Mouse (Mus musculus) embryonic stem cell, embryonic (primary cell): ENCODE measurements at regions not wholly inside any gene's neighbourhood (a gene's known extent, or its start where the extent isn't known, plus 50 kb on each side); places are given as distances from the start of the nearest gene placed in this dataset.

ENCODE experiments used
- CTCF ChIA-PET, 4 experiments: fragments of 300-600 bp in 2 of 4; fragments of 350-600 bp in 2 of 4; sonication (Branson Sonifier 250); formaldehyde crosslinking; loops; one replicate each; lab custom pipeline; 2022; ENCODE audit warnings: inconsistent platforms in 2 of 4; lab: Charles Lee
- POLR2A ChIA-PET, 4 experiments: fragments of 300-600 bp in 2 of 4; fragments of 350-600 bp in 2 of 4; sonication (Branson Sonifier 250); formaldehyde crosslinking; loops; one replicate each; lab custom pipeline; 2022; ENCODE audit warnings: antibody characterized with exemption in 4 of 4, inconsistent platforms in 1 of 4; lab: Charles Lee

DNA sequence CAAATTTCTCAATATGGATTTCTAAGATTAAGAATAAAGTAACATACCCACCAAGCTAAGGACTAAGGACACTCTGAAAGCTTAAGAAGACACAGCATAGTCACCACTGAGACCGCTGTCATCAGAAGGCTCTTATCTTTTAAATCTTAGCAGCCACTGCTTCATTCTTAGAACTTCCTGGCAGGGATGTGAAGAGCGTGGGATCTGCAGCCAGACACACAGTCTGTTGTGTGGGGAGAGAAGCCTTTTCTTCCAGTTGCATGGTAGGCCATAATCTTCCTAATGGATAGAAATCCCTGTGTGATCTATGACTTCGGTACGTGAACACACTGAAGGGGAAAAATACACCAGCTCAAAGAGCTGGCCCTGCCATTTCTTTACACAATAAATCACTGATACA, 178.8 kb upstream of the AI593442 start:
- ChIA-PET POLR2A (no interaction called here), CTCF (no interaction called here)

DNA sequence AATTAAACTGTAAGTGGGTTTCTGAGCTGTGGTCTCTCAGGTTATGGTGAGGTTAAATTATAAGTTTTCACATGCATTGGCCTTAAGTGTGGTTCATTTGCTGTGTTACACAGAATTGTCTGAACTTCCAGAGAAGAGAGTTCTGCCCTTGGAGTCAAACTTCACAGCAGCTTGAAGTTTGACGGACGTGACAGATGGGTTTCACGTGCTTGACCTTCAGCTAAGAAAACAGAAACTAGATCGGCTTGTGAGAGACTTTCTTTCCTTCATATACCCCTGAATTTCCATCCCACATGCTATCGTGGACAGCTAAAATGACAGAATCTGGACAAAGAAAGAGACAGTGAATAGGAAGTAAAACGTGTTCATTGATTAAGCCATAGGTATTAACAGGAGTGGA, 173.8 kb upstream of the AI593442 start:
- POLR2A ChIA-PET, result interaction anchor here in 1 of 4 experiments (0.9 kb wide), 1 partner anchor 370 kb away, joined by 3 read pairs; no protein-coding TSS in a partner anchor
- CTCF ChIA-PET, result no interaction called here

GRCm38 (mm10) chr9:52850552-52850951, 171.0 kb upstream of the AI593442 start:
- CTCF ChIA-PET, result no interaction called here
- POLR2A ChIA-PET, result no interaction called here

- ChIA-PET POLR2A (no interaction called here), CTCF (no interaction called here)
These were observed 170.4 kb upstream of the AI593442 start for GRCm38 (mm10) chr9:52849931-52850330.

DNA sequence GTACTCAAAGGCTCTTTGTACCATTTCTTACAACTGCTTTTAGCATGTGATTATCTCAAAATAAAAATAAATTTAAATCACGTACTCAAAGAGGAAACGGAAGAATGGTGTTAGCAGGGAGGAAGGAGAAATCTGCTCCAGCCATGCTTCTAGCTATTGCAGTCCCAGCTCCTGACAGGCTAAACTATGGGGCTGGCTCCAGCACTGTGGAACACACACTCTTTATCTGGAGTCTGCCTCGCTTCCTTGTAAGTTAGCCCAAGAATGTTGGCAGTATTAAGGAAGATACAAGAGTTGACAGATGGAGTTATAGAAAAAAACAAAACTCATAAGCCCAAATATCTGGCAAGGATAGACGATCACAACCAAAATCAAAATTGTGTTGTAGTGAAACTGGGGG, 161.5 kb upstream of the AI593442 start:
- POLR2A ChIA-PET, result no interaction called here
- CTCF ChIA-PET, result no interaction called here

DNA sequence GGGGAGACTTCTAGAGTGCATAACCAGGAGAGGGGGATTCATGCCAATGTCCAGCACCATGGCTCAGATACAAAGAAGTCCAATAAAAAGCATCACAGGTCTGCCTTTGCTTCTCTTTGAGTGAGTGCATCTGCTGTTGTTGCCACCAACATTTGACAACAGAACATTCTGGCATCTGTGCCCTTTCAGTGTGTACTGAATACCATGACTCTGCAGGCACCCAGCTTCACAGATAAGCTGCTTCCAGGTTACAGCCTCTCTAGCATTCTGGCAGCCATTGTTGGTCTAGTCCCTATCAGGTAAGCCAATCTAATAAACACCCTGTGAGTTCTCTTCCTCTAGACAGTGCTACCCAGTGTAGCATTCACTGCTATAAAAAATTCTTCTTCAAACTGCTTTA, 160.4 kb upstream of the AI593442 start:
- ChIA-PET POLR2A (interaction anchor here in 1 of 4 experiments (0.6 kb wide), 1 partner anchor 38 kb away, joined by 4 read pairs; no protein-coding TSS in a partner anchor), CTCF (no interaction called here)

DNA sequence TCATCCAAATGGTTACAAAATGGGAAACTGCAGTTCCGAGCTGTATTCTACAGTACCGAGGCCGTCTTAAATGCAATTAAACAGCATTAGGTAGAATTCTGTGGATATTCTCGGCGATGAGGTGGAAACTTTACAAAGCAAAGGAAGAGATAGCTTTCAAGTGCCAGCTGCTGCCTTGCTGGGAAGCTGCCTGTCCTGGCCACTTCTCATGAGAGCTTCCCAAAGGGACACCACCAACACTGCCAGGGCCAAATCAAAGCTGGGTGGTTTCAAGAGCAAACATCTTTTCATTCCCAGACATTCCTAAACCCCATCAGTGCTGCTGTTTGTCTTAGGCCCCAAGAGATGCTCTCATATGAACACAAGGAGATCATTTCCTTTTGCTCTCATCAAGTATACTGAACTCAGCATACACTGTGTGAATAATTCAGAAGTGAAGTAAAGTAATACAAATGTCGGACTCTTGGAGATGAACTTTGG, 156.6 kb upstream of the AI593442 start:
- ChIA-PET CTCF (interaction anchor here in 1 of 4 experiments (0.5 kb wide), 1 partner anchor 21 kb away, joined by 3 read pairs; no protein-coding TSS in a partner anchor), POLR2A (no interaction called here)

DNA sequence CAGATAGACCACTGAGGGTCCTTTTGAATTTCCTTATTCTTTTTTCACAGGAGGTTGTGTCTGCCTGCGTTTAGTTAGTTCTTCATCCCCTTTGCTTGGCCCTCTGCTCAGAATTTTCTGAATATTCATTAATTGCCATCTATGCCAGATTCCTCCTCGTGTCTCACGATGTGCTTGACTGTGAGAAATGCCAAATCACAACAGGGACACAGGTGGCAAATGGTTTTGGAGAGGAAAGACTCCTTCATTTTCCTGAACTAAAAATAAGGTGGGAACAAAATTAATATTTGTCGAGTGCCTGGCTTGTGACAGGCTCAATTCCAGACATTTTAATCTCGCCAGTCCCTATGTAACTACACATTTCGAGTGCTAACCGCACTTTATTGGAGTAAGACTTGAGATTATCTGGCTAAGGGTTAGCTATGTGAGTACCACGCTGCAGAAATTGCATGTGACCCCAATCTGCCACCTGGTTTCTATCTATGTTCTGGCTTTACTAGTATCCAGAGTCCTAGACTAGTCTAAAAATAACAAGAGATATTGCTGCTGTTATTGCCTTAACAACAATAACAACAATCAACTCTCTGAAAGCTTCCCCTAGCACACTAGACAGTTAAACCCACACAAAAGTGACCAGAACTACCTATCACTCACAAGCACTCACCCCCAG, 156.0 kb upstream of the AI593442 start:
- ChIA-PET CTCF (interaction anchor here in 1 of 4 experiments (0.5 kb wide), 1 partner anchor 21 kb away, joined by 3 read pairs; no protein-coding TSS in a partner anchor), POLR2A (no interaction called here)

GRCm38 (mm10) chr9:52826781-52827180, 147.2 kb upstream of the AI593442 start:
- ChIA-PET POLR2A (no interaction called here), CTCF (no interaction called here)

DNA sequence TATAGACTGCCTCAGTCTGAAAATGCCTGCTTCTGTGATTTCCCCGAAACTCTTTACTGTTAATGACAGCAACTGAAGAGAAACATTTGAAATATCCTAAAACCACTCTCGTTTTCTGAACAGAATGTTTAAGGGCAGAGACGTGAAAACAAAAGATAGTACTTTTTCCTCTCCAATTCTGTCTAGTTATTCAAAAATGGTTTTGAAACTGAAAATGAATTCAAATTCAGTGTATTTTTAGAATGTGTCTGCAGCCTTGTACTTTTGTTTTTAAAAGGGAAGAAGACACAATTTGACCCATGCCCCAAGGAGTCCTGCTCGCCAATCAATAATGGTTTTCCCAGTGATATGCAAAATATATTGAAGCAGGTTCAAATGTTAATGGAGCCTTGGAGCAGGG, 136.7 kb upstream of the AI593442 start:
- POLR2A ChIA-PET, result no interaction called here

GRCm38 (mm10) chr9:52802969-52803368, 123.4 kb upstream of the AI593442 start:
- ChIA-PET CTCF (no interaction called here), POLR2A (interaction anchor here in 1 of 4 experiments (0.5 kb wide), 1 partner anchor 12 kb away, joined by 3 read pairs; no protein-coding TSS in a partner anchor)

More for the DNA sequence above, 136.7 kb upstream of the AI593442 start:
- CTCF ChIA-PET, result interaction anchor here in 1 of 4 experiments (0.5 kb wide), 1 partner anchor 136 kb away, joined by 3 read pairs; no protein-coding TSS in a partner anchor

DNA sequence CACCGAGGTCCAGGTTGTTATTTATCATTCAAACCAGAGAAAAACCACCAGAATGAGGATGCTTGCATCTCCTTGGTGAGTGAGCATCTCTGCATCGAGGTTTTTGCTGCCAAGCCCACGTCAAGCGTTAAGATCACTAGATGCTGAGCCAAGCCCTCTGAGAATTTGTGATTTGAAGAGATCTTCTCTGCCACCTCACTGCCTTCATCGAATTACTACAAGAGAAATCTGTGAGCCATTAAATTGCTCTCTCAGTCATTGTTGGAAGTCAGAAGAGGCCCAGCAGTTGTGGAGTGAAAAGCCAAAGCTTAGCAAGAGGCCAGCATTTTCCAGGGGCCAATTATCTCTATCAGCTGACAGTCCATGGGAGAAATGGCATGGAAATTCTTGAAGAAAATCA, 122.2 kb upstream of the AI593442 start:
- CTCF ChIA-PET, result no interaction called here
- POLR2A ChIA-PET, result no interaction called here

- ChIA-PET CTCF (no interaction called here), POLR2A (interaction anchor here in 1 of 4 experiments (0.7 kb wide), 1 partner anchor 39 kb away, joined by 3 read pairs; no protein-coding TSS in a partner anchor)
These were observed 120.9 kb upstream of the AI593442 start for GRCm38 (mm10) chr9:52800476-52800875.

DNA sequence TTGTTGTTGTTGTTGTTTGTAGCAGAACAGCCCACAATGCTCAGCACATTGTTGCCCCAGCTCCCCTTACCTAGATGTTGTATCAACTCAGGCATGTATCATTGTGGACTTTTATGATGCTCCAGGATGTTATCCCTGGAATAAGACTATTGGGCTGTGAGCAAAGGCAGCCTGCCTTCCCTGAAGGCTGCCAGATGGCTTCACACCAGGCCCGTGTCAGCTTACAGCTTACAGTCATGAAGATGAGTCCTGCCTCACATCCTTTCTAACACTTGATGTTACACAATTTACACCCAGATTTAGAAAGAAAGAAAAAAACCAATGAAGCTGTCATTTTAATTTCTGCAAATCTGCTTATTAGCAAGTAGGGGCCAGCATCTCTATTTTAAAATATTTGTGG, 113.0 kb upstream of the AI593442 start:
- CTCF ChIA-PET, result no interaction called here

DNA sequence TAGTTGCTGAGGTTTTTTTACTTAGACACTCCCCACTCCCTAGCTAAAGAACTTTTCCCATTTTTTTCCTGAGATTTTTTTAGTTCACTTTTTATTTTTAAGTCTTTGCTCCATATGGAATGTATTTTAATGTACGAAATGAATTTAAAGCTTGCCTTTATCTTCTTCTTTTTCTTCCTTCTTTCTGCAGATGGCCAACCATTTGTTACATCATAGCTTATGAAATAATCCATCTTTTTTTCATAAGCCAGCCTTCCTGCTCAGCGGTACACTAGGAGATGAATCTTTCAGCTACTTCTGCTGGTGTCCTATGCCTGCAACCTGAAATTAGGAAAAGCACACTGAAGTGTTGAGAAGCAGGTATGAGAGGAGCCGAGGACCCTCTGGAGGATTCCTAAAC, 102.9 kb upstream of the AI593442 start:
- CTCF ChIA-PET, result no interaction called here

More for the DNA sequence above, 113.0 kb upstream of the AI593442 start:
- POLR2A ChIA-PET, result no interaction called here

DNA sequence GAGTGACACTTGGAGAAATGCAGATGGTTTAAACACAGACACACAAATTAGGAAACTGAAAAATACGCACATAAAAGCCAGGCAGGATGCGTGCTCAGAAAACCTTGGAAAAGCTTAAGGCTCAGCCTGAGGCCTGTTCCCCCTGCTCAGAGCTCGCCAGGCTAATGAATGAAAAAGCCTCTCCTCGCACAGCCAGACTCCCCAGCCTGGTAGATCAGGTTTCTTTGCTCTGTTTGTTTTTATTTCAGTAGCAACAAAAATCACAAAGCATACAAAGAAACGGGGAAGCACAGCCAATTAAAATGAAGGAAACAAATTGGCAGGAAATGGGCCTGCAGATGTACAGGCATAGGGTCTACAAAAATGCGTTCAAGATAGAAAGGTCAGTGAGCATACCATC, 97.0 kb upstream of the AI593442 start:
- CTCF ChIA-PET, result no interaction called here
- POLR2A ChIA-PET, result no interaction called here

More for the DNA sequence above, 102.9 kb upstream of the AI593442 start:
- POLR2A ChIA-PET, result no interaction called here

- ChIA-PET CTCF (no interaction called here), POLR2A (no interaction called here)
These were observed 95.7 kb upstream of the AI593442 start for GRCm38 (mm10) chr9:52775232-52775631.

GRCm38 (mm10) chr9:52768056-52768455, 88.5 kb upstream of the AI593442 start:
- POLR2A ChIA-PET, result interaction anchor here in 2 of 4 experiments (0.6 kb wide), 2 partner anchors 95 to 212 kb away, joined by 3 to 5 read pairs; no protein-coding TSS in a partner anchor
- CTCF ChIA-PET, result no interaction called here

DNA sequence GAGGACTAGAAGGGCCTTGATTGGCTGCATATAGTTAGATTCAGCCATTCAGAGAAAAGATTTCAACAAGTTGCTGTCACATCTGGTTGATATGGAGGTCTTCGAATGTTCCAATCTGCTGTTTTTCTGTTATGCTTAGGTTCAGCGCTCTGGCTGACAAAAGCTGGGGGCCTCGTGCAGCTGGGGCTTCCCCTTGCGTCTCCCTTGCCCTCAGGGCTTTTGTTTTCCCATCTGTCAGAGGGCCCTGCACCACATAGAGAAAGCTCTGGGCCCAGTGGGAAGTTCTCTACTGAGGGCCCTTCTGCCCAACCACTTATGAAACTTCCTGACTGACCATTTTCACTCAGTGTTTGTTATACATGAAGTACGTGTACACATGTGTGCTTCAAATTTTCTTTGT, 86.2 kb upstream of the AI593442 start:
- ChIA-PET CTCF (no interaction called here), POLR2A (no interaction called here)

- ChIA-PET POLR2A (no interaction called here), CTCF (no interaction called here)
These were observed 83.3 kb upstream of the AI593442 start for GRCm38 (mm10) chr9:52762836-52763235.

- ChIA-PET POLR2A (interaction anchor here in 1 of 4 experiments (0.6 kb wide), 1 partner anchor 39 kb away, joined by 3 read pairs; no protein-coding TSS in a partner anchor), CTCF (no interaction called here)
These were observed 81.7 kb upstream of the AI593442 start for GRCm38 (mm10) chr9:52761257-52761656.
